Mouse (Mus musculus) liver, embryonic 11.5 days (tissue): ENCODE measurements around the gene Rps26. TPM values are rescaled to one million over a fixed set of nuclear protein-coding genes. Genes with fewer than 3 reads are reported as not detected.
A peak's percentile ranks its signal among the peaks of the same experiment; 100 is the strongest.

Experiments
- ATAC-seq: fragments of 200-750 bp; cut with Nextera tagmentation; replicated peaks from 2 replicates; pipeline ENCODE4 v1.8.0; 2017; ENCODE audit warnings: moderate number of reproducible peaks, mild to moderate bottlenecking, moderate TSS enrichment, moderate library complexity; ENCODE audit not compliant: low FRiP score
- DNase-seq: peaks from one replicate; pipeline ENCODE4 v3.0.0-alpha.2; 2017; ENCODE audit warnings: low spot score
- H3K27ac ChIP-seq: fragments of 300-500 bp; sonication (generic); 2 replicates; pipeline ENCODE4 v1.5.1; 2014; ENCODE audit warnings: mild to moderate bottlenecking, low read depth, low read length, control low read depth
- H3K27me3 ChIP-seq: fragments of 300-500 bp; sonication (generic); replicated peaks from 2 replicates; pipeline ENCODE4 v1.6.1; 2014; ENCODE audit warnings: low read length, mixed read lengths; ENCODE audit not compliant: control insufficient read depth, insufficient read depth
- H3K36me3 ChIP-seq: fragments of 300-500 bp; sonication (generic); 2 replicates; pipeline ENCODE4 v1.6.1; 2014; ENCODE audit warnings: mild to moderate bottlenecking, low read length, moderate library complexity, mixed read lengths; ENCODE audit not compliant: control insufficient read depth, insufficient read depth
- H3K4me1 ChIP-seq: fragments of 300-500 bp; sonication (generic); replicated peaks from 2 replicates; pipeline ENCODE4 v1.6.1; 2014; ENCODE audit warnings: low read length, mixed read lengths; ENCODE audit not compliant: control insufficient read depth, insufficient read depth
- H3K4me2 ChIP-seq: fragments of 300-500 bp; sonication (generic); 2 replicates; pipeline ENCODE4 v1.6.1; 2014; ENCODE audit warnings: mild to moderate bottlenecking, control low read depth, moderate library complexity
- H3K4me3 ChIP-seq: fragments of 300-500 bp; sonication (generic); 2 replicates; pipeline ENCODE4 v1.5.1; 2014; ENCODE audit warnings: low read depth, low read length, control low read depth
- H3K9ac ChIP-seq: fragments of 300-500 bp; sonication (generic); 2 replicates; pipeline ENCODE4 v1.6.1; 2014; ENCODE audit warnings: low read depth, low read length, control low read depth
- H3K9me3 ChIP-seq: fragments of 300-500 bp; sonication (generic); 2 replicates; pipeline ENCODE4 v1.6.1; 2016; ENCODE audit warnings: low read length, inconsistent platforms, mixed read lengths; ENCODE audit not compliant: control insufficient read depth
- WGBS: fragments of 180-500 bp; shearing (Covaris S2); extraction: QIAGEN DNeasy Blood & Tissue Kit; methylation state at CpG from one replicate; pipeline ENCODE4 v1.1.7; 2014; 5-methylcytosine and 5-hydroxymethylcytosine counted together
- polyA plus RNA-seq: library from polyadenylated mRNA; unstranded; fragments of >200 nt; fragmentation: Nextera tagmentation; extraction: Ambion mirVana; gene quantifications from 2 replicates; pipeline ENCODE4 v1.2.1, GENCODE M21; 2014

Rps26 gene
- polyA plus RNA-seq, result 848 and 955 TPM in 2 replicates

DNA sequence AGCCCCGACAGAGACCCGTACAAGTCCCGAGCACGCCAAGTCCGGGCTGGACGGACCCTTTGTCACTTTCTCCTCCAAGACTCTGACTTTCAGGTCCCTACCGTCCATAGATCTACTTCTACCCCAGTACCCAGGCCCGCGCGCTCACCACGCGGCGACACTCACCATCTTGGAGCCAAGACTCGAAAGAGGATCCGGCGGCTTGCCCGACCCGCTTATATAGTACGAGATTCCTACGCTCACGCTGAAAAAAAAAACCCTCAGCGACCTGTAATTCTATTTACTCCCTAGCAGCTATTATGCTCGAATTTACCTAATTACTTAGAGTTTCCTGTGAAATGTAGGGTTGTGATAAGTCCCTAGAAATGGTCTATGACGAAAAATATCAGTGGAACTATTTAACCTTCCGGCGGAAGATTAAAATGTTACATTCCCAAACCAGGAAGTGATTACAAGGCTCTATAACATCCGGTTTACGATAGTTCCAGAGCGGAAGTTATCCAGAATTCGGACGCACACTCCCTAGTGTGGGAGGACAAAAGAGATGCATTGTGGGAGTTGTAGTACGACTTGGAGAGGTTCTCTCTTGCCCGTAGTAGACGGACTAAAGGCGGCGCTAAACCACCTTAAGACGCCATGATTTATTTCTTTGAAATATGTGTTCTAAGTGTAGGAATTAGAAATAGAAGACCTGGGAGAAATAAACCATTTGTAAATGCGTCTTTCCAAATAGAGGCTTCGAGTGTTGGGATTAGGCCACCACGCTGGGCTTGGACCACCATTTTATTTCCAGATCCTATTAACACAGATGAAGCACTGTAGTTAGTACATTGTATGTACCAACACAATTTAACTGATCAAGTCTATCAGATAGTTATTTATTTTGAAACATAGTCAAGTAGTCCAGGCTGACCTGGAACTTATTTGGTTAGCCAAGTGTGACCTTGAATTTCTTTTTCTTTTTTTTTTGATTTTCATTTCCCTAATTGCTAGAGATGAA, at the start of gene Rps26:
Gene Rps26 (minus strand): TSS at position 437 of the 1,000 bp plus-strand sequence.
- Histone ChIP-seq H3K36me3 (peaks cover 20% of the 10 kb centered on the region), H3K27me3 (no peaks in the 10 kb centered on the region; the same call in 1 of the 2 replicates), H3K9me3 (no peaks in the 10 kb centered on the region), H3K4me3 (peak within 1 kb of the TSS; percentile 87), H3K4me2 (peak within 1 kb of the TSS; percentile 96), H3K9ac (peak within 1 kb of the TSS; percentile 98), H3K4me1 (peaks cover 13% of the 10 kb centered on the region), H3K27ac (peak within 1 kb of the TSS; percentile 87)
- DNase-seq (peak; percentile 79), ATAC-seq (peak; percentile 89)
- under 1% methylated on average over 40 of the region's 40 CpGs for WGBS

DNA sequence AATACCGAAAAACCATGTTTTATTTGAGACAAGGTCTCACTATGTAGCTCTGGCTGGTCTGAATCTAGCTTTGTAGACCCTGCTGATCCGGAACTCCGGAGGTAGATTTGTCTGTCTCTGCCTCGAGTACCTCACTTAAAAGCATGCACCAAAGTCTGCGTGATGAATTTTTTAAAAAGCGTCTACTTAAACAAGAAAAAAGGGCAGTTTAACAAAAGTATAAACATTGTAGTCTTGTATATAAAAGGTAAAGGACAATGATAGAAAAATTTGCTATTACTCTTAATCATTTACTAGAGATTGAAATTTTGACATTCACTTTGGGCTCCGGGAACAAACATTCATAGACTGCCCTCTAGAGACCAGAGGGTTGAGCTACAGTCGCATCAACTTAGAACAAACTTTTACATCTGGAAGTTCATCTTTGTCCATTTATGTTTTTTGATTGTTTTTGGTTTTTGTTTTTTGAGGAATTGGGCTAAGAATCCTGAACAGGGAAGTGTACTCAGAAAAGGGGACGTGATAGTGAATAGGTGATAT, 48.0 kb upstream of the Rps26 start:
- WGBS, result 3% methylated on average over 9 of the region's 9 CpGs
- H3K9me3 ChIP-seq, result no peaks in the 10 kb centered on the region
- peaks cover under 1% of the 10 kb centered on the region; the same call in 1 of the 2 replicates for H3K36me3 ChIP-seq
- H3K4me3 ChIP-seq, result peak overlapping the region; percentile 71
- H3K9ac ChIP-seq, result peak overlapping the region; percentile 58
- peaks cover under 1% of the 10 kb centered on the region; the same call in 1 of the 2 replicates for H3K27me3 ChIP-seq
- H3K27ac ChIP-seq, result peak overlapping the region; percentile 61
- ATAC-seq (peak; percentile 10; the same call in 1 of the 2 replicates), DNase-seq (no peak)
- peak overlapping the region; percentile 99 for H3K4me2 ChIP-seq
- H3K4me1 ChIP-seq, result peaks cover 6% of the 10 kb centered on the region; the same call in 1 of the 2 replicates

DNA sequence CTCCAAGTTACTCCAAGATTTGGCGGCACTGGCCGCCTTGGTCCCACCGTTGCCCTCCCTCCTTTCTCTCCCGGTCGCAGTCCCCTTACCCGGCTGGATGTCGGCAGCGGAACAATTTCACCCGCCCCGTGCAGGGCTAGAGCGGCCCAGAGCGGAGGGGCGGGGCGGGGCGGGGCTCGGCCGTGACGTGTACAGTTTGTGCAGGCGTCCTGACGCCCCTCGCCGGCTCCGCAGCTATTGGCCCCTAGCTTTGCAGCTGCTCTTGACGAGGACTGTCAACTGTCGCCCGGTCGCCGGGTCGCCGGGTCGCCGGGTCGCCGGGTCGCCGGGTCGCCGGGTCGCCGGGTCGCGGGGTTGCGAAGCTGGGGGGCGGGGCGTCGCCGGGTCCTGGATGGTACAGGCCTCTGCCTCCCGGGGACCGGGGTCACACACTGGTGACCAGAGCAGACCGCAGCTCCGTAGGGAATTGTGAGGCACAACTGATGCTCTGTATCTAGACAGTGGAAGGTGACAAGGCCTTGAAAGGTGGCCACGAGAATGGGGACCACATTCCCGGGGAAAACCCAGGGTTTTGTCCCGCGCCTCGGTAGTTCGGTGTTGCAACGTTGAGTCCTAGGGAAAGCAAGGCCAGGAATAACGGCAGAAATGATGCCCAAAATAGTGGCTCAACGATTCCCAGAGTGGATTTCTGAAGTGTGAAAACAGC, 47.4 kb upstream of the Rps26 start, which contains the start of gene Suox:
Gene Suox (minus strand): TSS at position 311 of the 706 bp plus-strand sequence.
- Histone ChIP-seq H3K27ac (peak within 1 kb of the TSS; percentile 61), H3K36me3 (no peaks in the 10 kb centered on the region), H3K4me2 (peak within 1 kb of the TSS; percentile 99), H3K4me3 (peak within 1 kb of the TSS; percentile 71), H3K4me1 (peaks cover 8% of the 10 kb centered on the region), H3K9me3 (no peaks in the 10 kb centered on the region), H3K27me3 (peaks cover 5% of the 10 kb centered on the region; the same call in 1 of the 2 replicates), H3K9ac (peak within 1 kb of the TSS; percentile 58)
- peak; percentile 95 for ATAC-seq
- peak; percentile 95 for DNase-seq
- WGBS, result under 1% methylated on average over 55 of the region's 60 CpGs

DNA sequence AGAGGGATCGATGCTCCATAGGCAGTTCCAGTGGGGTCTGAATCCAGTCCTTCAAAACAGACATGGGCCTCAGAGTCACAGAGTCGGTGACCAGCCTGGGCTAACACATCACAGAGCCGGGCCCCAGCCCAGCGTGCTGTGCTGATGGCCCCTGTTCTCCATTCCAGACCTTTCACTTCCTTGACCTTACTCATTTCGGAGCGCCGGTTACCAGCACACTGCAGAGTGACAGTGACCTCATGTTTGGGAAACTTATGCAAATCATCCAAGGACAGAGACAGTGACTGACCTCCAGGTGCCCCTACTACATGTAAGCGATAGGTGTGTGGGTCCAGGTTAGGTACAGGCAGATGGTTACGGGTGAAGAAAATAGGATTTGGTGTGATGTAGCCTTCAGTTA, 44.6 kb upstream of the Rps26 start:
- peaks cover 11% of the 10 kb centered on the region; the same call in 1 of the 2 replicates for H3K27me3 ChIP-seq

DNA sequence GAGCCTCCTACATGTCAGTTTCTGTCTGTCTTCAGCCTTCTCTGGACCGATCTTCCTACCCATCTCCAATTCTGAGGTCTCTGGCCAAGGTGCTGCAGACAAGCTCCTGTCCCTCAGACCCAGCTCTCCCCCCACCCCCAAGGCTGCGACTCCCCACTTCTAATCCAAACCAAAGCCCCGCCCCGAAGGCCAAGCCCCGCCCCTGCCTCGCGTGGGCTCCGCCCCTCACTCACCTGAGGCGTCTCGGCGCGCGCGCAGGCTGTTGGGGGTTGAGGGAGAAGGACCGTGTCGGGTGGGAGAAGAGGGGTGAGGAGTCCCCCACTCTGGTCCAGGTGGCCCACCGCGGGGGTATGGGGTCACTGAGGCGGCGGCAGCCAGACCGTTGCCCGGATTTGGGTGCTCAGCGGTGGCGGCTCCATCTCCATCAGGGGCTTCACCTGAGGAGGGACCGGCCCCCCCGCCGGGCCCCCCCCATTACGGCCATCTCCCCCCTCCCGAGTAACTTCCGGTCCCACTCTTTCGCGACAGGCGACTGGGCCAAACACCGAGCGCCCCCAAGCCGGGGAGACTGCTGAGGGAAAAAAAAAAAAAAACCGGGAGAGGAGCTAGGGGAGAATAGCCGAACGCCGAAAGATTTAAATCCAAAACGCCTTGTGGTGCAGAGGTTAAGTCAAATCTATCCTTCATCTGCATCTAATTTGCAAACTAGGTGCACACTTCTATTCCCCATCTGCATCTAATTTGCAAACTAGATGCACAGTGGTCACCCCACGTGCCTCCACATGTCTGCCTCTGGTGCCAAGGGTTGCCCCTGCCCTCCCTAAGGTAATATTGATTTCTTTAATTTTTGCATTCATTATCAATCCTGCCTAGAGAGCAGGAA, 42.5 kb upstream of the Rps26 start:
- Histone ChIP-seq H3K27ac (no peak overlapping the region), H3K4me1 (peaks cover 12% of the 10 kb centered on the region), H3K36me3 (no peaks in the 10 kb centered on the region), H3K4me3 (peak overlapping the region; percentile 69), H3K4me2 (peak overlapping the region; percentile 95), H3K27me3 (peaks cover 11% of the 10 kb centered on the region; the same call in 1 of the 2 replicates), H3K9me3 (no peaks in the 10 kb centered on the region), H3K9ac (peak overlapping the region; percentile 56; the same call in 1 of the 2 replicates)
- DNase-seq (peak; percentile 53), ATAC-seq (no peak; the same call in 1 of the 2 replicates)
- WGBS, result 1% methylated on average over 42 of the region's 42 CpGs

More for the DNA sequence above, 44.6 kb upstream of the Rps26 start:
- no peaks in the 10 kb centered on the region for H3K9me3 ChIP-seq
- H3K9ac ChIP-seq, result no peak overlapping the region
- WGBS, result 88% methylated on average over 9 of the region's 9 CpGs
- ATAC-seq, result no peak
- no peak overlapping the region for H3K27ac ChIP-seq
- no peak for DNase-seq
- no peaks in the 10 kb centered on the region for H3K36me3 ChIP-seq
- peaks cover 10% of the 10 kb centered on the region for H3K4me1 ChIP-seq
- no peak overlapping the region for H3K4me2 ChIP-seq
- H3K4me3 ChIP-seq, result no peak overlapping the region

DNA sequence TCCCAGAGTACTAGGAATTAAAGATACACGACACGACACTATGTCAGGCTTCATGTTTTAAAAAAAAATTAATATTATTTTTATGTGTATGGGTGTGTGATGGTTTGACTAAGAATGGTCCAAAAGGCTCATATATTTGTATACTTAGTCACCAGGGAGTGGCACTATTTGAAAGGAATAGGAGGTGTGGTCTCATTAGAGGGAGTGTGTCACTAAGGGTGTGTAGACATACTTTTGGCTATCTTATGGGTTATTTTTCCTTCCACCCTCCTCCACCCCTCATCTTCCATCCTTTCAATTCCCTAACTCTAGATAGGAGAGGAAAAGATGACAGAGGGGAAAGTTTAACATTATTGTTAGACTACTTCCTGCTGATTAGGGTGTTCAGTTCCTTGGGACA, 39.3 kb upstream of the Rps26 start:
- Histone ChIP-seq H3K4me2 (no peak overlapping the region), H3K9ac (no peak overlapping the region), H3K27ac (no peak overlapping the region), H3K9me3 (no peaks in the 10 kb centered on the region), H3K36me3 (no peaks in the 10 kb centered on the region), H3K27me3 (peaks cover 11% of the 10 kb centered on the region; the same call in 1 of the 2 replicates), H3K4me1 (peaks cover 10% of the 10 kb centered on the region; the same call in 1 of the 2 replicates), H3K4me3 (no peak overlapping the region)
- ATAC-seq (no peak), DNase-seq (no peak)
- WGBS, result 94% methylated on average over 2 of the region's 2 CpGs

DNA sequence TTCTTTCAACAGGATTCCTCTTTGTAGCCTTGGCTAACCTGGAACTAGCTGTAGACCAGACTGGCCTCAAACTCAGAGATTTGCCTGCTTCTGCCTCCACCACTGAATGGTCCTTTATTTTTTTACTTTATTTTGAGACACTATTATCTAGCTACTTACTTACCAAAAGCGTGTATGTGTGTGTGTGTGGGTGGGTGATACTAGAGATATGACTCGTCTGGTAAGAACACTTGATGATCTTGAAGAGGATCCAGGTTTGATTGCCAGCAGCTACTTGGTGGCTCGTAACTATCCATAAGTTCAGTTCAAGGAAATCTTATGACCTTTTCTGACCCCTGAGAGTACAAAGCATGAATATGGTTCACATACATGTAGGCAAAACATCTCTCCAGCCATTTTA, 38.8 kb upstream of the Rps26 start:
- Histone ChIP-seq H3K4me3 (no peak overlapping the region), H3K27ac (no peak overlapping the region), H3K4me1 (peaks cover 10% of the 10 kb centered on the region; the same call in 1 of the 2 replicates), H3K4me2 (peak overlapping the region; percentile 13; the same call in 1 of the 2 replicates), H3K36me3 (no peaks in the 10 kb centered on the region), H3K9me3 (no peaks in the 10 kb centered on the region), H3K27me3 (peaks cover 11% of the 10 kb centered on the region; the same call in 1 of the 2 replicates), H3K9ac (no peak overlapping the region)
- no peak for DNase-seq
- peak; percentile 50 for ATAC-seq
- 50% methylated on average over 3 of the region's 3 CpGs for WGBS
